Mouse (Mus musculus) CD4-positive helper T cell, adult 2 months (primary cell): ENCODE measurements around the gene Safb2.
A peak's percentile ranks its signal among the peaks of the same experiment; 100 is the strongest.

Experiments used
- DNase-seq: peaks from one replicate; pipeline ENCODE4 v3.0.0-alpha.2; 2012; ENCODE audit warnings: low read depth, missing footprints, low spot score

Safb2 gene

GRCm38 (mm10) chr17:56609452-56610171 is 25.2 kb upstream of the Safb2 start, which contains the start of gene 2410015M20Rik:
TSS of gene 2410015M20Rik (minus strand) at chr17:56609771.
- DNase-seq, result peak; percentile 96

GRCm38 (mm10) chr17:56608699-56609098 is 24.3 kb upstream of the Safb2 start:
- no peak for DNase-seq

GRCm38 (mm10) chr17:56607521-56608062 is 23.2 kb upstream of the Safb2 start:
- no peak for DNase-seq

- no peak for DNase-seq
Observed at GRCm38 (mm10) chr17:56605431-56605830, 21.0 kb upstream of the Safb2 start.

GRCm38 (mm10) chr17:56604422-56604821 is 20.0 kb upstream of the Safb2 start:
- DNase-seq, result no peak

- no peak for DNase-seq
Observed at GRCm38 (mm10) chr17:56604070-56604380, 19.6 kb upstream of the Safb2 start.

GRCm38 (mm10) chr17:56603186-56604069 is 19.0 kb upstream of the Safb2 start:
- no peak for DNase-seq

- no peak for DNase-seq
Observed at GRCm38 (mm10) chr17:56593527-56594271, 9.3 kb upstream of the Safb2 start.

GRCm38 (mm10) chr17:56592553-56592952 is 8.2 kb upstream of the Safb2 start:
- DNase-seq, result no peak

GRCm38 (mm10) chr17:56588921-56589320 is 4.5 kb upstream of the Safb2 start:
- DNase-seq, result no peak

GRCm38 (mm10) chr17:56587773-56588172 is 3.4 kb upstream of the Safb2 start:
- DNase-seq, result no peak

GRCm38 (mm10) chr17:56585171-56585821 is 911 bp upstream of the Safb2 start:
- peak; percentile 65 for DNase-seq

- peak; percentile 41 for DNase-seq
Observed at GRCm38 (mm10) chr17:56583611-56584256, 651 bp downstream of the Safb2 start.

- DNase-seq, result no peak
Observed at GRCm38 (mm10) chr17:56583071-56583470, 1.3 kb downstream of the Safb2 start.

- no peak for DNase-seq
Observed at GRCm38 (mm10) chr17:56572939-56573338, 11.4 kb downstream of the Safb2 start.

- DNase-seq, result no peak
Observed at GRCm38 (mm10) chr17:56572154-56572553, 12.2 kb downstream of the Safb2 start.

GRCm38 (mm10) chr17:56570287-56570686 is 14.1 kb downstream of the Safb2 start:
- DNase-seq, result no peak

- DNase-seq, result no peak
Observed at GRCm38 (mm10) chr17:56567370-56567769, 17.0 kb downstream of the Safb2 start.

GRCm38 (mm10) chr17:56566918-56567317 is 17.5 kb downstream of the Safb2 start:
- no peak for DNase-seq

GRCm38 (mm10) chr17:56566293-56566692 is 18.1 kb downstream of the Safb2 start:
- DNase-seq, result no peak

- no peak for DNase-seq
Observed at GRCm38 (mm10) chr17:56561866-56562265, 22.5 kb downstream of the Safb2 start.
